In the genomic region with DNA sequence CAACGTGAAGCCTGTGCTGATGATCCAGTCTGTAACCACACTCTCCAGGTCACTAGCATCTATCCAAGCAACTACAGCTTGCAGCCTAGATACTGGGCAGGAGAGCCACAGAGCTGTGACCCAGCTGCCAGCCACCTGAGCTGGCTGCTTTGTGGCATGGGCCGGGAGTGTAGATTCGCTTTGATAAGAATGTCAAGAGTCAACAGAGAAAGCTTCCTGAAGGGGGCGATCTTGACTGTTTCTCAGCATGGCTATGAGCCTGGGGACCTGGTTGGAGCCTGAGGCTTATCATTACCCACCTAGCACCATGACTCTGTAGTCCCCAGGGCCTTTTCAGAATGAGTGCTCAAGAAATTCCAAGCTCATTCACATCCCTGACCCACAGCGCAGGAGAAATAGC, we compare ENCODE assay signal across 8 mouse cellular contexts. TPM values are rescaled to one million over a fixed set of nuclear protein-coding genes. Genes with fewer than 3 reads are reported as not detected.
DNase-seq lines count a peak whose midpoint lies in the region; ATAC-seq and TF ChIP-seq lines count a peak whose summit lies in the region.

No protein-coding gene starts in this region.

- TF ChIP-seq EP300 in heart, postnatal 0 days (IDR thresholded peaks at IDR 0.05; ENCODE audit: low read depth): no peak
- no peak for TF ChIP-seq EP300 in ES-Bruce4 (IDR thresholded peaks at IDR 0.05; ENCODE audit: insufficient read depth, low read depth, low read length)

- no peak for DNase-seq in heart, postnatal 0 days (ENCODE audit: low spot score)
- DNase-seq in heart, postnatal 14 days: no peak
- peak; percentile 50 for DNase-seq in embryonic facial prominence, embryonic 14.5 days (ENCODE audit: low spot score)
- peak; percentile 57 for DNase-seq in lung, postnatal 14 days
- DNase-seq in MN1 (ENCODE audit: low spot score) (no peak), adipocyte (ENCODE audit: low spot score) (no peak)

- H3K4me3 ChIP-seq in heart, postnatal 0 days (ENCODE audit: low read depth, low read length): peak overlapping the region; percentile 10; the same call in 1 of the 2 replicates
- no peak overlapping the region for H3K4me3 ChIP-seq in ES-Bruce4 (ENCODE audit: low read depth, low read length)
- peak overlapping the region; percentile 56 for H3K4me3 ChIP-seq in embryonic facial prominence, embryonic 14.5 days (ENCODE audit: low read depth, low read length)
- no peak overlapping the region for H3K4me3 ChIP-seq in heart, embryonic 11.5 days (ENCODE audit: low read depth, low read length)

- no peaks in the 10 kb centered on the region for H3K9me3 ChIP-seq in heart, postnatal 0 days (replicated peaks; ENCODE audit: control insufficient read depth, low read length)
- no peaks in the 10 kb centered on the region for H3K9me3 ChIP-seq in ES-Bruce4 (replicated peaks; ENCODE audit: control insufficient read depth, insufficient read depth, low read length, poor library complexity, severe bottlenecking)
- no peaks in the 10 kb centered on the region for H3K9me3 ChIP-seq in embryonic facial prominence, embryonic 14.5 days (ENCODE audit: control insufficient read depth, low read length)
- no peaks in the 10 kb centered on the region for H3K9me3 ChIP-seq in heart, embryonic 11.5 days (replicated peaks; ENCODE audit: control insufficient read depth, low read length)

- H3K4me1 ChIP-seq in heart, postnatal 0 days (ENCODE audit: control insufficient read depth, insufficient read depth): 0 out of 2 replicates have a peak, but pooled peaks cover 6% of the 10 kb centered on the region
- H3K4me1 ChIP-seq in ES-Bruce4 (ENCODE audit: control insufficient read depth, insufficient read depth, low read length): no peaks in the 10 kb centered on the region
- peaks cover 20% of the 10 kb centered on the region for H3K4me1 ChIP-seq in embryonic facial prominence, embryonic 14.5 days (ENCODE audit: control insufficient read depth, insufficient read depth, low read length)
- 0 out of 2 replicates have a peak, but pooled peaks cover 7% of the 10 kb centered on the region for H3K4me1 ChIP-seq in heart, embryonic 11.5 days (ENCODE audit: control insufficient read depth, insufficient read depth, low read length)

- no peak overlapping the region for H3K27ac ChIP-seq in heart, postnatal 0 days (ENCODE audit: low read depth)
- H3K27ac ChIP-seq in ES-Bruce4 (ENCODE audit: insufficient read depth, low read length): no peak overlapping the region
- H3K27ac ChIP-seq in embryonic facial prominence, embryonic 14.5 days (replicated peaks; ENCODE audit: low read depth, low read length): 0 out of 2 replicates have a peak overlapping the region, but pooled peaks have one; percentile 95
- H3K27ac ChIP-seq in heart, embryonic 11.5 days (ENCODE audit: low read depth, low read length): no peak overlapping the region

- no peak for TF ChIP-seq CTCF in heart, postnatal 0 days (IDR thresholded peaks at IDR 0.05; ENCODE audit: low read depth)
- TF ChIP-seq CTCF in ES-Bruce4 (IDR thresholded peaks at IDR 0.05; ENCODE audit: low read depth, low read length): peak; percentile 37

- H3K36me3 ChIP-seq in heart, postnatal 0 days (replicated peaks; ENCODE audit: control insufficient read depth, insufficient read depth, low read length): no peaks in the 10 kb centered on the region
- H3K36me3 ChIP-seq in ES-Bruce4 (ENCODE audit: control insufficient read depth, insufficient read depth, low read length, poor library complexity, severe bottlenecking): no peaks in the 10 kb centered on the region
- no peaks in the 10 kb centered on the region for H3K36me3 ChIP-seq in embryonic facial prominence, embryonic 14.5 days (ENCODE audit: control insufficient read depth, insufficient read depth, low read length)
- H3K36me3 ChIP-seq in heart, embryonic 11.5 days (ENCODE audit: control insufficient read depth, insufficient read depth, low read length): no peaks in the 10 kb centered on the region

- H3K27me3 ChIP-seq in heart, postnatal 0 days (ENCODE audit: control insufficient read depth, insufficient read depth, low read length): peaks cover 4% of the 10 kb centered on the region; the same call in 1 of the 2 replicates
- H3K27me3 ChIP-seq in ES-Bruce4 (ENCODE audit: control insufficient read depth, insufficient read depth, low read length, poor library complexity, severe bottlenecking): no peaks in the 10 kb centered on the region; the same call in 1 of the 2 replicates
- no peaks in the 10 kb centered on the region for H3K27me3 ChIP-seq in embryonic facial prominence, embryonic 14.5 days (replicated peaks; ENCODE audit: control insufficient read depth, insufficient read depth, low read length)
- H3K27me3 ChIP-seq in heart, embryonic 11.5 days (ENCODE audit: control insufficient read depth, insufficient read depth, low read length): peaks cover 12% of the 10 kb centered on the region

- no peak for TF ChIP-seq POLR2A in ES-Bruce4 (IDR thresholded peaks at IDR 0.05; ENCODE audit: insufficient read depth, low read length)

- 39% methylated on average over 5 of the region's 5 CpGs for WGBS in heart, postnatal 0 days
- 49% methylated on average over 5 of the region's 5 CpGs for WGBS in embryonic facial prominence, embryonic 14.5 days
- WGBS in heart, embryonic 11.5 days (ENCODE audit: insufficient replicate concordance): 41% methylated on average over 5 of the region's 5 CpGs

- no peak overlapping the region for H3K9ac ChIP-seq in heart, postnatal 0 days (replicated peaks; ENCODE audit: low read depth, low read length)
- H3K9ac ChIP-seq in ES-Bruce4 (ENCODE audit: low read depth, poor library complexity, severe bottlenecking): no peak overlapping the region
- peak overlapping the region; percentile 28; the same call in 1 of the 2 replicates for H3K9ac ChIP-seq in embryonic facial prominence, embryonic 14.5 days (ENCODE audit: low read depth, low read length)
- H3K9ac ChIP-seq in heart, embryonic 11.5 days (ENCODE audit: low read depth, low read length): no peak overlapping the region

- intact Hi-C loops in heart, postnatal 14 days (cut with DNase I): no loop called here

- peak overlapping the region; percentile 74; the same call in 1 of the 2 replicates for H3K4me2 ChIP-seq in heart, postnatal 0 days (ENCODE audit: low read depth, low read length)
- peak overlapping the region; percentile 87 for H3K4me2 ChIP-seq in embryonic facial prominence, embryonic 14.5 days (ENCODE audit: low read depth, low read length)
- no peak overlapping the region for H3K4me2 ChIP-seq in heart, embryonic 11.5 days

- ATAC-seq in heart, postnatal 0 days (ENCODE audit: insufficient read depth, low read depth): no peak
- no peak for ATAC-seq in embryonic facial prominence, embryonic 14.5 days (ENCODE audit: low read depth)
- no peak for ATAC-seq in heart, embryonic 11.5 days (replicated peaks; ENCODE audit: insufficient number of reproducible peaks, low FRiP score, low TSS enrichment)

RNA-seq across cellular contexts. Expression of a gene that starts 2.0 kb away (rescaled TPM):
- 35.9 and 38.4 TPM in 2 replicates for total RNA-seq in heart, postnatal 0 days (2014; rRNA removed; ENCODE audit: low replicate concordance)
- 56.0 and 61.6 TPM in 2 replicates for polyA plus RNA-seq in heart, postnatal 0 days (2015; fragmentation: Nextera tagmentation; extraction: Ambion mirVana)
- 10 to 100 TPM; 31.6 to 38.1 TPM for total RNA-seq in heart, postnatal 14 days (2021)
- 1.6 TPM in 2 replicates for polyA plus RNA-seq in ES-Bruce4 (2011; ENCODE audit: insufficient read depth, insufficient read length, low read depth, missing spikeins)
- polyA plus RNA-seq in embryonic facial prominence, embryonic 14.5 days (2014; fragmentation: Nextera tagmentation; extraction: Ambion mirVana): 143 and 156 TPM in 2 replicates
- 24.7 and 34.2 TPM in 2 replicates for polyA plus RNA-seq in heart, embryonic 11.5 days (2014; fragmentation: Nextera tagmentation; extraction: Ambion mirVana)

Comparison
In these comparisons a context has a peak if more than half of its experiments do, and no peak if none do; other contexts are left out.
1. H3K4me3 ChIP-seq: peak in heart, postnatal 0 days (single experiment) and embryonic facial prominence, embryonic 14.5 days (single experiment); none in ES-Bruce4 (single experiment) and heart, embryonic 11.5 days (single experiment).
2. DNase-seq: peak in embryonic facial prominence, embryonic 14.5 days (single experiment) and lung, postnatal 14 days (single experiment); none in heart, postnatal 0 days (single experiment), heart, postnatal 14 days (0 of 2), MN1 (single experiment) and adipocyte (single experiment).